Mouse (Mus musculus) CD4-positive naive resting alpha-beta T cell, adult 76 days (primary cell): Measurements from ENCODE around the gene Myo15. TPM values are rescaled to one million over a fixed set of nuclear protein-coding genes. Genes with fewer than 3 reads are reported as not detected.

Experiments
- total RNA-seq: library from RNA; stranded (reverse); gene quantifications from one replicate; pipeline ENCODE4 v1.2.4, GENCODE M21; 2023

Gene Myo15
- 0.35 TPM for total RNA-seq

GRCm38 (mm10) chr11:60469039-60469438, at the start of gene Myo15:
Gene Myo15 (plus strand): TSS chr11:60469339.

GRCm38 (mm10) chr11:60454080-60454744, 14.9 kb upstream of the Myo15 start, which contains the start of gene Drg2:
Gene Drg2 (plus strand): TSS chr11:60454591.

GRCm38 (mm10) chr11:60536180-60536858, 67.2 kb downstream of the Myo15 start, which contains the start of gene Alkbh5:
Gene Alkbh5 (plus strand): TSS chr11:60536381.

Other genes with a start within 250 kb of the Myo15 start
- 143 TPM for gene Srebf1, start 246.8 kb upstream of the Myo15 start, total RNA-seq
- gene Tom1l2, start 116.4 kb upstream of the Myo15 start, total RNA-seq: 33.2 TPM
- gene Drc3, start 116.0 kb upstream of the Myo15 start, total RNA-seq: 0.47 TPM
- 21.1 TPM for gene Gid4, start 52.2 kb upstream of the Myo15 start, total RNA-seq
- gene Atpaf2, start 50.9 kb upstream of the Myo15 start, total RNA-seq: 33.5 TPM
- 53.0 TPM for gene Drg2, start 14.7 kb upstream of the Myo15 start, total RNA-seq
- gene Alkbh5, start 67.0 kb downstream of the Myo15 start, total RNA-seq: 67.2 TPM
- 31.2 TPM for gene Llgl1, start 230.4 kb downstream of the Myo15 start, total RNA-seq